Mouse (Mus musculus): ENCODE data around the gene Sfxn3. TPM values are rescaled to one million over a fixed set of nuclear protein-coding genes. Genes with fewer than 3 reads are reported as not detected.

The Sfxn3 gene
- polyA plus RNA-seq, 1 experiment from 2014 or later, result 26.7 TPM

GRCm38 (mm10) chr19:45005957-45006712 is 41.2 kb upstream of the Sfxn3 start, which contains the start of gene Mrpl43:
Gene Mrpl43 (minus strand): TSS chr19:45006442.
- H3K4me1 ChIP-seq (replicated peaks; ENCODE audit: control insufficient read depth, insufficient read depth), result no peaks in the 10 kb centered on the region
- no peaks in the 10 kb centered on the region; the same call in 1 of the 2 replicates for H3K36me3 ChIP-seq (ENCODE audit: control insufficient read depth, insufficient read depth, low read length)
- no peaks in the 10 kb centered on the region for H3K27me3 ChIP-seq (ENCODE audit: control insufficient read depth, insufficient read depth, low read length)
- peak within 1 kb of the TSS; percentile 93 for H3K4me3 ChIP-seq (ENCODE audit: low read depth, low read length)
- H3K4me2 ChIP-seq (replicated peaks; ENCODE audit: low read depth), result peak within 1 kb of the TSS; percentile 89
- TF ChIP-seq CTCF (IDR thresholded peaks at IDR 0.05; ENCODE audit: low read depth) (no peak), EP300 (optimal IDR thresholded peaks at IDR 0.05) (no peak)
- peak within 1 kb of the TSS; percentile 88 for H3K9ac ChIP-seq (ENCODE audit: low read length)
- H3K9me3 ChIP-seq (ENCODE audit: control insufficient read depth, low read length), result no peaks in the 10 kb centered on the region
- peak; percentile 97 for DNase-seq (ENCODE audit: low spot score)
- under 1% methylated on average over 77 of the region's 82 CpGs for WGBS
- peak within 1 kb of the TSS; percentile 89 for H3K27ac ChIP-seq (replicated peaks)
- peak; percentile 92 for ATAC-seq (ENCODE audit: low FRiP score, low TSS enrichment)

- Histone ChIP-seq H3K27ac (replicated peaks) (peak overlapping the region; percentile 89), H3K9me3 (ENCODE audit: control insufficient read depth, low read length) (no peaks in the 10 kb centered on the region), H3K36me3 (ENCODE audit: control insufficient read depth, insufficient read depth, low read length) (peaks cover 3% of the 10 kb centered on the region; the same call in 1 of the 2 replicates), H3K4me1 (replicated peaks; ENCODE audit: control insufficient read depth, insufficient read depth) (no peaks in the 10 kb centered on the region), H3K4me2 (replicated peaks; ENCODE audit: low read depth) (peak overlapping the region; percentile 89), H3K27me3 (ENCODE audit: control insufficient read depth, insufficient read depth, low read length) (no peaks in the 10 kb centered on the region), H3K9ac (ENCODE audit: low read length) (peak overlapping the region; percentile 88), H3K4me3 (ENCODE audit: low read depth, low read length) (peak overlapping the region; percentile 93)
- DNase-seq (ENCODE audit: low spot score) (no peak), ATAC-seq (ENCODE audit: low FRiP score, low TSS enrichment) (no peak)
- no peak for TF ChIP-seq CTCF (IDR thresholded peaks at IDR 0.05; ENCODE audit: low read depth)
- no peak for TF ChIP-seq EP300 (optimal IDR thresholded peaks at IDR 0.05)
- WGBS, result 30% methylated on average over 17 of the region's 17 CpGs
Observed at GRCm38 (mm10) chr19:45007021-45007420, 40.3 kb upstream of the Sfxn3 start.

- 80% methylated on average over 20 of the region's 20 CpGs for WGBS
- Histone ChIP-seq H3K27me3 (ENCODE audit: control insufficient read depth, insufficient read depth, low read length) (no peaks in the 10 kb centered on the region), H3K4me3 (ENCODE audit: low read depth, low read length) (no peak overlapping the region), H3K4me2 (replicated peaks; ENCODE audit: low read depth) (peak overlapping the region; percentile 89), H3K27ac (replicated peaks) (no peak overlapping the region), H3K9me3 (ENCODE audit: control insufficient read depth, low read length) (no peaks in the 10 kb centered on the region), H3K36me3 (ENCODE audit: control insufficient read depth, insufficient read depth, low read length) (peaks cover 3% of the 10 kb centered on the region; the same call in 1 of the 2 replicates), H3K4me1 (replicated peaks; ENCODE audit: control insufficient read depth, insufficient read depth) (no peaks in the 10 kb centered on the region), H3K9ac (ENCODE audit: low read length) (peak overlapping the region; percentile 88; the same call in 1 of the 2 replicates)
- ATAC-seq (ENCODE audit: low FRiP score, low TSS enrichment), result no peak
- DNase-seq (ENCODE audit: low spot score), result no peak
- no peak for TF ChIP-seq EP300 (optimal IDR thresholded peaks at IDR 0.05)
- no peak for TF ChIP-seq CTCF (IDR thresholded peaks at IDR 0.05; ENCODE audit: low read depth)
Observed at GRCm38 (mm10) chr19:45007425-45008191, 39.7 kb upstream of the Sfxn3 start.

- no peak for DNase-seq (ENCODE audit: low spot score)
- 86% methylated on average over 4 of the region's 4 CpGs for WGBS
- H3K36me3 ChIP-seq (ENCODE audit: control insufficient read depth, insufficient read depth, low read length), result peaks cover 3% of the 10 kb centered on the region; the same call in 1 of the 2 replicates
- no peak overlapping the region for H3K9ac ChIP-seq (ENCODE audit: low read length)
- TF ChIP-seq EP300 (optimal IDR thresholded peaks at IDR 0.05) (no peak), CTCF (IDR thresholded peaks at IDR 0.05; ENCODE audit: low read depth) (no peak)
- H3K4me2 ChIP-seq (replicated peaks; ENCODE audit: low read depth), result no peak overlapping the region
- H3K27me3 ChIP-seq (ENCODE audit: control insufficient read depth, insufficient read depth, low read length), result no peaks in the 10 kb centered on the region
- H3K4me1 ChIP-seq (replicated peaks; ENCODE audit: control insufficient read depth, insufficient read depth), result peaks cover 5% of the 10 kb centered on the region; the same call in 1 of the 2 replicates
- no peak overlapping the region for H3K4me3 ChIP-seq (ENCODE audit: low read depth, low read length)
- no peak overlapping the region for H3K27ac ChIP-seq (replicated peaks)
- no peaks in the 10 kb centered on the region for H3K9me3 ChIP-seq (ENCODE audit: control insufficient read depth, low read length)
- no peak for ATAC-seq (ENCODE audit: low FRiP score, low TSS enrichment)
Observed at GRCm38 (mm10) chr19:45010646-45011045, 36.7 kb upstream of the Sfxn3 start.

- Histone ChIP-seq H3K27ac (replicated peaks) (no peak overlapping the region), H3K9ac (ENCODE audit: low read length) (no peak overlapping the region), H3K4me1 (replicated peaks; ENCODE audit: control insufficient read depth, insufficient read depth) (peaks cover 5% of the 10 kb centered on the region; the same call in 1 of the 2 replicates), H3K36me3 (ENCODE audit: control insufficient read depth, insufficient read depth, low read length) (peaks cover 3% of the 10 kb centered on the region; the same call in 1 of the 2 replicates), H3K4me3 (ENCODE audit: low read depth, low read length) (no peak overlapping the region), H3K4me2 (replicated peaks; ENCODE audit: low read depth) (no peak overlapping the region), H3K27me3 (ENCODE audit: control insufficient read depth, insufficient read depth, low read length) (no peaks in the 10 kb centered on the region), H3K9me3 (ENCODE audit: control insufficient read depth, low read length) (no peaks in the 10 kb centered on the region)
- DNase-seq (ENCODE audit: low spot score) (no peak), ATAC-seq (ENCODE audit: low FRiP score, low TSS enrichment) (no peak)
- 86% methylated on average over 8 of the region's 8 CpGs for WGBS
- no peak for TF ChIP-seq CTCF (IDR thresholded peaks at IDR 0.05; ENCODE audit: low read depth)
- no peak for TF ChIP-seq EP300 (optimal IDR thresholded peaks at IDR 0.05)
Observed at GRCm38 (mm10) chr19:45012219-45012618, 35.1 kb upstream of the Sfxn3 start.
